ENCODE assay signal across 9 mouse cellular contexts in the genomic region with DNA sequence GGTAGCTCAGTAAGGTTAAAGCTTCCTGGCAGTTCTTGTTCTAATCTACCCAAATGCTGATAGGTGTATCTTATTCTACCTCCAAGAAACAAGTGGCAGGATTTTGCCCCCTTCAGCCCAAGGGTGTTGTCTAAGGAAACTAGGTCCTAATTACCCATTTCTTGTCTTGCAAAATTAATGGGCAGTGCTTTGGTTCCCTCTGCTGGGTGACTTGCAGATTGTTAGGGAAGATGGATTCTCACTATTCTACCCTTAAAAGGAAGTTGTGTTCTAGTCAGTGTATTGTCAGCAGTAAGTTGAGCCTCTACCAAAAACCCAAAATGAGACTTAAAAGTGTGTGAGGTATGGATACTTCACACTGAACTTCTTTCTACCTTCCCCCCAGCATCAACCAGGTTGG. TPM values are rescaled to one million over a fixed set of nuclear protein-coding genes. Genes with fewer than 3 reads are reported as not detected.
DNase-seq lines count a peak whose midpoint lies in the region; ATAC-seq lines count a peak whose summit lies in the region.
"Had no signal": no experiment of that assay in that cellular context is flagged by ENCODE, and none has a peak within 500 bp of the region (broad histone marks: within the 10 kb centered on the region; RNA-seq: fewer than 3 reads in every experiment).

No protein-coding gene starts in this region.

- no peak overlapping the region for H3K27ac ChIP-seq in midbrain, embryonic 14.5 days (replicated peaks; ENCODE audit: low read depth, low read length)
- no peak overlapping the region for H3K27ac ChIP-seq in midbrain, embryonic 11.5 days (ENCODE audit: low read depth, low read length)
- H3K27ac ChIP-seq: midbrain, embryonic 12.5 days had no signal

- no peak for ATAC-seq in midbrain, embryonic 14.5 days (ENCODE audit: low FRiP score, low TSS enrichment)
- no peak for ATAC-seq in midbrain, embryonic 11.5 days (ENCODE audit: low FRiP score)
- ATAC-seq in megakaryocyte progenitor cell, adult 5-6 weeks (replicated peaks; ENCODE audit: poor library complexity): peak; percentile 95

- H3K9me3 ChIP-seq in midbrain, embryonic 14.5 days (ENCODE audit: control insufficient read depth, low read length): no peaks in the 10 kb centered on the region
- no peaks in the 10 kb centered on the region for H3K9me3 ChIP-seq in midbrain, embryonic 11.5 days (ENCODE audit: control insufficient read depth, low read length)
- H3K9me3 ChIP-seq: midbrain, embryonic 12.5 days had no signal

- DNase-seq in gastrocnemius, adult 18-20 months (ENCODE audit: low spot score): peak; percentile 35
- DNase-seq in gastrocnemius, adult 8-10 months (ENCODE audit: low spot score in 2 of 2): no peak
- peak; percentile 28 for DNase-seq in midbrain, embryonic 14.5 days
- no peak for DNase-seq in midbrain, embryonic 11.5 days (ENCODE audit: low spot score, missing footprints)
- peak; percentile 27 for DNase-seq in ZHBTc4 (ENCODE audit: low read depth, low spot score)
- DNase-seq in heart, postnatal 4 days: peak; percentile 47
- no peak for DNase-seq in urinary bladder, postnatal 10 days (ENCODE audit: low spot score)

- H3K36me3 ChIP-seq in midbrain, embryonic 14.5 days (ENCODE audit: control insufficient read depth, insufficient read depth, low read length): no peaks in the 10 kb centered on the region
- no peaks in the 10 kb centered on the region for H3K36me3 ChIP-seq in midbrain, embryonic 11.5 days (ENCODE audit: control insufficient read depth, insufficient read depth, low read length)
- H3K36me3 ChIP-seq: midbrain, embryonic 12.5 days had no signal

- H3K4me2 ChIP-seq in midbrain, embryonic 14.5 days (ENCODE audit: low read length): no peak overlapping the region
- H3K4me2 ChIP-seq in midbrain, embryonic 11.5 days: no peak overlapping the region
- H3K4me2 ChIP-seq: midbrain, embryonic 12.5 days had no signal

- H3K9ac ChIP-seq in midbrain, embryonic 14.5 days (replicated peaks; ENCODE audit: low read length): no peak overlapping the region
- no peak overlapping the region for H3K9ac ChIP-seq in midbrain, embryonic 11.5 days (ENCODE audit: low read length)
- H3K9ac ChIP-seq: midbrain, embryonic 12.5 days had no signal

- no peak overlapping the region for H3K4me3 ChIP-seq in midbrain, embryonic 14.5 days (replicated peaks; ENCODE audit: low read depth, low read length)
- H3K4me3 ChIP-seq in midbrain, embryonic 11.5 days (ENCODE audit: low read depth, low read length): no peak overlapping the region
- H3K4me3 ChIP-seq: midbrain, embryonic 12.5 days had no signal

- H3K27me3 ChIP-seq in midbrain, embryonic 14.5 days (ENCODE audit: control insufficient read depth, insufficient read depth, low read length): no peaks in the 10 kb centered on the region
- no peaks in the 10 kb centered on the region for H3K27me3 ChIP-seq in midbrain, embryonic 11.5 days (ENCODE audit: control insufficient read depth, insufficient read depth, low read length)

- H3K4me1 ChIP-seq in midbrain, embryonic 14.5 days (ENCODE audit: control insufficient read depth, insufficient read depth, low read length): no peaks in the 10 kb centered on the region
- H3K4me1 ChIP-seq in midbrain, embryonic 11.5 days (ENCODE audit: control insufficient read depth, insufficient read depth, low read length): no peaks in the 10 kb centered on the region
- H3K4me1 ChIP-seq: midbrain, embryonic 12.5 days had no signal

RNA-seq across cellular contexts. Expression of a gene that starts 59.0 kb away (rescaled TPM):
- total RNA-seq in gastrocnemius, adult 18-20 months (2021): 10 to 100 TPM; 47.9 to 55.1 TPM
- total RNA-seq in gastrocnemius, adult 8-10 months (2022): 10 to 100 TPM; 43.2 to 61.1 (median 49.8) TPM
- polyA plus RNA-seq in midbrain, embryonic 14.5 days (2014; fragmentation: Nextera tagmentation; extraction: Ambion mirVana): 6.7 and 7.5 TPM in 2 replicates
- polyA plus RNA-seq in midbrain, embryonic 11.5 days (2014; fragmentation: Nextera tagmentation; extraction: Ambion mirVana): 5.7 and 6.5 TPM in 2 replicates
- 10 to 100 TPM; 73.5 to 87.4 TPM for total RNA-seq in heart, postnatal 4 days (2021)
- total RNA-seq in megakaryocyte progenitor cell, adult 5-6 weeks (2015): 60.2 and 64.4 TPM in 2 replicates
- total RNA-seq in megakaryocyte progenitor cell, adult 5-6 weeks (2017): 28.0 and 35.8 TPM in 2 replicates

Comparison
In these comparisons a context has a peak if more than half of its experiments do, and no peak if none do; other contexts are left out.
1. DNase-seq: peak in gastrocnemius, adult 18-20 months (single experiment), midbrain, embryonic 14.5 days (single experiment), ZHBTc4 (single experiment) and heart, postnatal 4 days (single experiment); none in gastrocnemius, adult 8-10 months (0 of 2), midbrain, embryonic 11.5 days (single experiment) and urinary bladder, postnatal 10 days (single experiment).